Mouse (Mus musculus) lung, adult 2 months (tissue): Measurements from ENCODE around the gene Etv3.

ENCODE experiments used
- CTCF ChIP-seq: fragments of 200-500 bp; IDR thresholded peaks from 2 replicates; pipeline ENCODE4 v1.5.1; 2011; ENCODE audit warnings: mild to moderate bottlenecking, low read length, control low read depth; ENCODE audit not compliant: insufficient read depth
- POLR2A ChIP-seq: fragments of 200-500 bp; IDR thresholded peaks from 2 replicates; pipeline ENCODE4 v1.6.1; 2011; ENCODE audit warnings: low read depth, mild to moderate bottlenecking, control low read depth, low read length, borderline replicate concordance; ENCODE audit errors: extremely low read depth

GRCm38 (mm10) chr3:87566066-87566465, 40.9 kb downstream of the Etv3 start:
- no peak for TF ChIP-seq CTCF
- no peak for TF ChIP-seq POLR2A
